Mouse (Mus musculus) embryonic facial prominence, embryonic 12.5 days (tissue): ENCODE measurements around the gene Spsb4. TPM values are rescaled to one million over a fixed set of nuclear protein-coding genes. Genes with fewer than 3 reads are reported as not detected.

Experiments
- ATAC-seq: fragments of 200-750 bp; cut with Nextera tagmentation; 2 replicates; pipeline ENCODE4 v1.8.0; 2017; ENCODE audit not compliant: insufficient number of reproducible peaks, insufficient read depth, low FRiP score, low TSS enrichment
- H3K27ac ChIP-seq: fragments of 300-500 bp; sonication (generic); 2 replicates; pipeline ENCODE4 v1.5.1; 2016; ENCODE audit warnings: mild to moderate bottlenecking
- H3K27me3 ChIP-seq: fragments of 300-500 bp; sonication (generic); 2 replicates; pipeline ENCODE4 v1.6.1; 2016; ENCODE audit warnings: mild to moderate bottlenecking, moderate library complexity
- H3K36me3 ChIP-seq: fragments of 300-500 bp; sonication (generic); 2 replicates; pipeline ENCODE4 v1.6.1; 2016; ENCODE audit warnings: mild to moderate bottlenecking
- H3K4me1 ChIP-seq: fragments of 300-500 bp; sonication (generic); 2 replicates; pipeline ENCODE4 v1.6.1; 2016
- H3K4me2 ChIP-seq: fragments of 300-500 bp; sonication (generic); replicated peaks from 2 replicates; pipeline ENCODE4 v1.6.1; 2016; ENCODE audit warnings: mild to moderate bottlenecking, moderate library complexity
- H3K4me3 ChIP-seq: fragments of 300-500 bp; sonication (generic); 2 replicates; pipeline ENCODE4 v1.5.1; 2016; ENCODE audit warnings: mild to moderate bottlenecking
- H3K9ac ChIP-seq: fragments of 300-500 bp; sonication (generic); 2 replicates; pipeline ENCODE4 v1.6.1; 2016; ENCODE audit warnings: mild to moderate bottlenecking, moderate library complexity
- H3K9me3 ChIP-seq: fragments of 300-500 bp; sonication (generic); 2 replicates; pipeline ENCODE4 v1.6.1; 2016; ENCODE audit warnings: mild to moderate bottlenecking, moderate library complexity
- WGBS: fragments of 180-500 bp; shearing (Covaris S2); methylation state at CpG from one replicate; pipeline ENCODE4 v1.1.7; 2016; 5-methylcytosine and 5-hydroxymethylcytosine counted together
- polyA plus RNA-seq: library from polyadenylated mRNA; unstranded; fragments of >200 nt; fragmentation: Nextera tagmentation; extraction: Ambion mirVana; gene quantifications from 2 replicates; pipeline ENCODE4 v1.2.1, GENCODE M21; 2016

The Spsb4 gene
- polyA plus RNA-seq, 1 experiment from 2014 or later: 35.2 TPM

DNA sequence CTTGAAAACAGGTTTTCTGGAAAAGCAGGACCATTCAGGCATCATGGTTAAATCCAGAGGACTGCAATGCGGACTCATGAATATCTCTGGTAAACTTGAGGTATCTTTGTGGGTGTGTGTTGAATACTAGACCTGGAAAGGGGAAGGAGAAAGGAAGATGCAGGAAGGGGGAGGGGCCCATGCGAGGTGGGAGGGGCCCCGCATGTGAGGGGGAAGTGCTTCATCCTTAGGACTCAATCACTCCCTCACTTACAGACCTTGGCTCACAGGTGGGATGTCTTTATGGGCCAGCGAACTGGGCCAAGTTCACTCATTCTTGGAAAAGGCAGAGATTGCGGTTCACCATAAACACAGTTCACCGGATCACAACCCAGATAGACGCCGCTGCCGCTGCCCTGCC is 4.9 kb downstream of the Spsb4 start:
- Histone ChIP-seq H3K9ac (no peak overlapping the region), H3K27me3 (no peaks in the 10 kb centered on the region), H3K4me3 (no peak overlapping the region), H3K27ac (no peak overlapping the region), H3K4me2 (no peak overlapping the region), H3K4me1 (peaks cover 31% of the 10 kb centered on the region), H3K9me3 (no peaks in the 10 kb centered on the region), H3K36me3 (0 out of 2 replicates have a peak, but pooled peaks cover 4% of the 10 kb centered on the region)
- ATAC-seq: no peak
- 79% methylated on average over 9 of the region's 9 CpGs for WGBS

DNA sequence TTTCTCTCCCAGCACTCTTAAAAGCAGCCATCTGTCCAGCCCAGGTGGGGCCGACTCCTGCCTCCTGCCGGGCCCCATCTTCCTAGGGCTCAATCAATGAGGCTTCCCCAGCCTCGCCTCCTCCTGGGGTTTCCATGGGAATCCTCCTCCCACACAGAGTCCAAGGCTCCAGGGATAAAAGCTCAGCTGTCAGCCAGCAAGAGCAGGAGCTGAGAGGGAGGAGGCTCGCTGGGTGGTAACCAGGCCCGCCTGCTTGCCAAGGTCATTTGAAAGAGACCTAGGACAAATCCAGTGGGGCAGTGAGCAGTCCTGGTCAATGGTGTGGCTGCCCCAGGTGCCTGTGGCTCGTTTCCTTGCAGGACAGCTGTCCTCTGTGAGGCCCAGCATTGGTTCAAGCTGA is 5.5 kb downstream of the Spsb4 start:
- H3K27me3 ChIP-seq: no peaks in the 10 kb centered on the region
- 0 out of 2 replicates have a peak, but pooled peaks cover 4% of the 10 kb centered on the region for H3K36me3 ChIP-seq
- H3K9ac ChIP-seq: no peak overlapping the region
- H3K9me3 ChIP-seq: no peaks in the 10 kb centered on the region
- peaks cover 31% of the 10 kb centered on the region for H3K4me1 ChIP-seq
- no peak overlapping the region for H3K4me3 ChIP-seq
- H3K27ac ChIP-seq: no peak overlapping the region
- WGBS: 20% methylated on average over 6 of the region's 6 CpGs
- no peak overlapping the region for H3K4me2 ChIP-seq
- ATAC-seq: 0 out of 2 replicates have a peak, but pooled peaks have one; percentile 24

DNA sequence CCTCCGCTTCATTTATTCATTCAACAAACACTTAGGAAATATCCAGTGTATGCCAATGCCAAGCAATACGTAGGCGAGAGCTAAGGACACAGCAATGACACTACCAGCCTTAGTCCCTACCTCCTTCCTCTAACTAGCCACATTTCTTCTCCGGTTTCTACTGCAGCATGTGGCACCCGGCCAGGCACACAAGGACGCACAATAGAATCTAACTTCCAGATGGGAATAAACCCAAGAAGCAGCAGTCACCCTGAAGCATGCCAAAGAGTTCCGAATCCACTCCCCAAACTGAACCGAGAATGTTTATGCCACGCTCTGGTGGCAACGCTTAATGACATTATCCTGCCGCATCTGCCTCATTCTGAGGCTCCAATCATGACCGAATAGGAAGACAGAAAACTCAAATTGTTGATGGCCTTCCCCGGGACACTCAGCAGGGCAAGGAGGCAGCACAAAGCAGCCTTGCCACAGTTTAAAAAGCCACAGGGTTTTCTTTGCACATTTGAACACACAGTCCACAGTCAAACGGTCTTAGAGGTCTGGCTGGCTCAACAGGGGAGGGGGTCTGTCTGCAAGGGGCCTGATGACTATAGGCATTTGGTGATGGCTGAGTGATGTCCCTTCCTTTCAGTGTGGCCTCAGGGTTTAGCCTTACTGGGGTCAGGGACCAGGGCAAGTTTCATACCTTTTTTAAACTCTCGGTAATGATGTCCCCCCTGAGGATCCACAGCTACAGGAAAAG is 7.0 kb downstream of the Spsb4 start:
- Histone ChIP-seq H3K4me3 (no peak overlapping the region), H3K9me3 (no peaks in the 10 kb centered on the region), H3K9ac (no peak overlapping the region), H3K4me2 (no peak overlapping the region), H3K36me3 (0 out of 2 replicates have a peak, but pooled peaks cover 4% of the 10 kb centered on the region), H3K4me1 (peaks cover 25% of the 10 kb centered on the region), H3K27ac (no peak overlapping the region), H3K27me3 (no peaks in the 10 kb centered on the region)
- WGBS: 50% methylated on average over 15 of the region's 15 CpGs
- no peak for ATAC-seq

DNA sequence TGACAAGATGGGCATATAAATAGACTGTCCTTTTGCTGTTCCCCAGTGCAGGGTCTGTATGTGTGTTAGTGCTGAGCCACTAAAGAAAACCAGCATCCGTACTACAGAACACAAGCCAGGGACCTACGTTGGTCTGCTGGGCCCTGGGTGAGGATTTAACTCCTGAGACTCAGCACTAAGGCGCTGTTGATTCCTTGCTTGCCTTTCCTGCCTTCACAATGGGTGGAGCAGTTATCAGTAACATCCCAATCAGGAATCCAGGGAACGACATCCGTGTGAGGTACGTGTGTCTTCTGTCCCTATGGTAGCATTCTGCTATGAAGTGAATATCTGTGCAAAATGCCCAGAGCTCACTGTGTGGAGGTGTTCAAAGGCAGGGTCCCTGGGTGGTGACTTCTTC is 8.2 kb downstream of the Spsb4 start:
- no peak for ATAC-seq
- Histone ChIP-seq H3K9ac (no peak overlapping the region), H3K9me3 (no peaks in the 10 kb centered on the region), H3K4me3 (no peak overlapping the region), H3K36me3 (0 out of 2 replicates have a peak, but pooled peaks cover 4% of the 10 kb centered on the region), H3K27me3 (no peaks in the 10 kb centered on the region), H3K4me1 (peaks cover 21% of the 10 kb centered on the region), H3K4me2 (no peak overlapping the region), H3K27ac (no peak overlapping the region)
- 86% methylated on average over 6 of the region's 6 CpGs for WGBS

- no peak for ATAC-seq
These were observed 13.9 kb downstream of the Spsb4 start for GRCm38 (mm10) chr9:97004726-97005125.

DNA sequence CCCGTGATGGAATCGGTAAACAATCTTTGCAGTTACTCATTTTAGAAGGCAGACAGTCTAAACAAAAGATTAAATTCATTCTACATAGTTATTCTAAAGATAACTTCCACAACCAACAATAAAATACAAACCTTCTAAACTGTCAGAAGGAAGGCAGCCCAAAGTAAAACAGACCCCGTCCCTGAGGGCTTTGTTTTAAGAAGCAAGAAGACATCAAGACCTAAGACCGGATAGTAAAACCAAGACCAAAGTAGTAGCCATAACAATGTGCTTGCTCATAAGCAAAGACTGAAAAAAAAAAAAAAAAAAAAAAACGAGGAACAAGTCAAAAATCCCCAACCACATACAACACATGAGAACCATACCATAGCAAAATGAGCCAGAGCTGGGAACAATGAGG is 15.5 kb downstream of the Spsb4 start:
- Histone ChIP-seq H3K27me3 (no peaks in the 10 kb centered on the region), H3K4me3 (no peak overlapping the region), H3K4me2 (no peak overlapping the region), H3K36me3 (no peaks in the 10 kb centered on the region), H3K9ac (no peak overlapping the region), H3K9me3 (no peaks in the 10 kb centered on the region), H3K27ac (no peak overlapping the region), H3K4me1 (peaks cover 20% of the 10 kb centered on the region)
- no peak for ATAC-seq
- 45% methylated on average over 5 of the region's 5 CpGs for WGBS

More at GRCm38 (mm10) chr9:97004726-97005125, 13.9 kb downstream of the Spsb4 start:
- Histone ChIP-seq H3K4me2 (no peak overlapping the region), H3K27me3 (no peaks in the 10 kb centered on the region), H3K4me3 (no peak overlapping the region), H3K27ac (no peak overlapping the region), H3K36me3 (0 out of 2 replicates have a peak, but pooled peaks cover 4% of the 10 kb centered on the region), H3K4me1 (peaks cover 20% of the 10 kb centered on the region), H3K9me3 (no peaks in the 10 kb centered on the region), H3K9ac (no peak overlapping the region)
- WGBS: 18% methylated on average over 3 of the region's 3 CpGs

- Histone ChIP-seq H3K27ac (no peak overlapping the region), H3K4me2 (no peak overlapping the region), H3K4me1 (peaks cover 20% of the 10 kb centered on the region), H3K4me3 (no peak overlapping the region), H3K36me3 (no peaks in the 10 kb centered on the region), H3K9me3 (no peaks in the 10 kb centered on the region), H3K27me3 (no peaks in the 10 kb centered on the region), H3K9ac (no peak overlapping the region; the same call in 1 of the 2 replicates)
- 79% methylated on average over 8 of the region's 8 CpGs for WGBS
- ATAC-seq: no peak
These were observed 16.0 kb downstream of the Spsb4 start for GRCm38 (mm10) chr9:97002654-97003053.

GRCm38 (mm10) chr9:97002025-97002424 is 16.6 kb downstream of the Spsb4 start:
- H3K36me3 ChIP-seq: no peaks in the 10 kb centered on the region
- no peaks in the 10 kb centered on the region for H3K9me3 ChIP-seq
- WGBS: 39% methylated on average over 7 of the region's 7 CpGs
- no peak overlapping the region for H3K9ac ChIP-seq
- ATAC-seq: no peak
- H3K4me1 ChIP-seq: peaks cover 20% of the 10 kb centered on the region
- H3K4me3 ChIP-seq: no peak overlapping the region
- H3K4me2 ChIP-seq: no peak overlapping the region
- H3K27ac ChIP-seq: no peak overlapping the region
- no peaks in the 10 kb centered on the region for H3K27me3 ChIP-seq

GRCm38 (mm10) chr9:97001458-97001857 is 17.2 kb downstream of the Spsb4 start:
- WGBS: 65% methylated on average over 10 of the region's 10 CpGs
- H3K9ac ChIP-seq: no peak overlapping the region
- no peak overlapping the region for H3K4me3 ChIP-seq
- peaks cover 20% of the 10 kb centered on the region for H3K4me1 ChIP-seq
- no peak overlapping the region for H3K4me2 ChIP-seq
- H3K9me3 ChIP-seq: no peaks in the 10 kb centered on the region
- H3K27ac ChIP-seq: no peak overlapping the region
- no peak for ATAC-seq
- no peaks in the 10 kb centered on the region for H3K27me3 ChIP-seq
- no peaks in the 10 kb centered on the region for H3K36me3 ChIP-seq

GRCm38 (mm10) chr9:96995717-96996116 is 22.9 kb downstream of the Spsb4 start:
- Histone ChIP-seq H3K4me3 (no peak overlapping the region), H3K4me1 (peaks cover 9% of the 10 kb centered on the region), H3K9ac (no peak overlapping the region), H3K9me3 (no peaks in the 10 kb centered on the region), H3K4me2 (no peak overlapping the region), H3K36me3 (peaks cover 9% of the 10 kb centered on the region; the same call in 1 of the 2 replicates), H3K27ac (no peak overlapping the region), H3K27me3 (no peaks in the 10 kb centered on the region)
- WGBS: 95% methylated on average over 25 of the region's 25 CpGs
- ATAC-seq: peak; percentile 24; the same call in 1 of the 2 replicates

- peaks cover 16% of the 10 kb centered on the region for H3K4me1 ChIP-seq
- no peaks in the 10 kb centered on the region for H3K27me3 ChIP-seq
- 87% methylated on average over 9 of the region's 9 CpGs for WGBS
- no peak overlapping the region for H3K4me3 ChIP-seq
- H3K9me3 ChIP-seq: no peaks in the 10 kb centered on the region
- no peak overlapping the region for H3K4me2 ChIP-seq
- no peak overlapping the region for H3K27ac ChIP-seq
- H3K36me3 ChIP-seq: peaks cover 9% of the 10 kb centered on the region; the same call in 1 of the 2 replicates
- no peak for ATAC-seq
- no peak overlapping the region for H3K9ac ChIP-seq
These were observed 23.9 kb downstream of the Spsb4 start for GRCm38 (mm10) chr9:96994733-96995132.

- WGBS: 85% methylated on average over 14 of the region's 14 CpGs
- Histone ChIP-seq H3K4me2 (no peak overlapping the region), H3K4me3 (no peak overlapping the region), H3K4me1 (peaks cover 35% of the 10 kb centered on the region), H3K27me3 (no peaks in the 10 kb centered on the region), H3K27ac (no peak overlapping the region), H3K9ac (no peak overlapping the region), H3K9me3 (no peaks in the 10 kb centered on the region), H3K36me3 (peaks cover 9% of the 10 kb centered on the region; the same call in 1 of the 2 replicates)
- ATAC-seq: no peak
These were observed 27.5 kb downstream of the Spsb4 start for GRCm38 (mm10) chr9:96991118-96991517.
